Mouse (Mus musculus) hindbrain, embryonic 12.5 days (tissue): ENCODE results near the gene Proser1. TPM values are rescaled to one million over a fixed set of nuclear protein-coding genes. Genes with fewer than 3 reads are reported as not detected.

Experiments used
- ATAC-seq: fragments of 200-750 bp; cut with Nextera tagmentation; 2 replicates; pipeline ENCODE4 v1.8.0; 2017; ENCODE audit warnings: moderate TSS enrichment; ENCODE audit not compliant: low FRiP score
- H3K27ac ChIP-seq: fragments of 300-500 bp; sonication (generic); 2 replicates; pipeline ENCODE4 v1.5.1; 2016; ENCODE audit warnings: mild to moderate bottlenecking
- H3K27me3 ChIP-seq: fragments of 300-500 bp; sonication (generic); 2 replicates; pipeline ENCODE4 v1.6.1; 2016; ENCODE audit warnings: mild to moderate bottlenecking
- H3K36me3 ChIP-seq: fragments of 300-500 bp; sonication (generic); 2 replicates; pipeline ENCODE4 v1.6.1; 2016; ENCODE audit warnings: mild to moderate bottlenecking
- H3K4me1 ChIP-seq: fragments of 300-500 bp; sonication (generic); 2 replicates; pipeline ENCODE4 v1.6.1; 2016
- H3K4me2 ChIP-seq: fragments of 300-500 bp; sonication (generic); replicated peaks from 2 replicates; pipeline ENCODE4 v1.6.1; 2016; ENCODE audit warnings: mild to moderate bottlenecking
- H3K4me3 ChIP-seq: fragments of 300-500 bp; sonication (generic); 2 replicates; pipeline ENCODE4 v1.5.1; 2016; ENCODE audit warnings: mild to moderate bottlenecking
- H3K9ac ChIP-seq: fragments of 300-500 bp; sonication (generic); 2 replicates; pipeline ENCODE4 v1.6.1; 2016; ENCODE audit warnings: mild to moderate bottlenecking, moderate library complexity
- H3K9me3 ChIP-seq: fragments of 300-500 bp; sonication (generic); replicated peaks from 2 replicates; pipeline ENCODE4 v1.6.1; 2016; ENCODE audit warnings: mild to moderate bottlenecking
- WGBS: fragments of 180-500 bp; shearing (Covaris S2); methylation state at CpG from one replicate; pipeline ENCODE4 v1.1.7; 2016; 5-methylcytosine and 5-hydroxymethylcytosine counted together
- polyA plus RNA-seq: library from polyadenylated mRNA; unstranded; fragments of >200 nt; fragmentation: Nextera tagmentation; extraction: Ambion mirVana; gene quantifications from 2 replicates; pipeline ENCODE4 v1.2.1, GENCODE M21; 2016

Proser1 gene
- polyA plus RNA-seq, 1 experiment from 2014 or later, result 28.0 TPM

DNA sequence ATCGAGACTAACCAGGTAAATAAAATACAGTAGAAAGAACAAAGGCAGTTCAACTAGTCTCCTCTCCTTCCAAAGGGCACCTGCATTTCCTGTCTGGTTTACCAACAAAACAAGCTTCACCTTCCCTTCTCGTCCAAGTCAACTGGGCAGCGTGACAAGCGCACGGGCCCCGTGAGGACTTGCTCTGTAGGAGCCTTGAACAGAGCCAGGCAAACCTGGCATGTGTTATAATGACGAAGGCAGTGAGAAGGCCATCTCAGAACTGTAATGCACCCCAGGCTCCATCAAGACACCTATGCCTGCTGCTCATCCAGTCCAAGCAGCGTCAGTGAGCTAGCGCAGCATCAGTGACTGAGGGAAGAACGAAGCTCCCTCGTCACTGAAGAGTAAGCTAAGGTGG lies 12.8 kb upstream of the Proser1 start:
- H3K4me1 ChIP-seq, result 0 out of 2 replicates have a peak, but pooled peaks cover under 1% of the 10 kb centered on the region
- no peaks in the 10 kb centered on the region for H3K9me3 ChIP-seq
- 95% methylated on average over 11 of the region's 11 CpGs for WGBS
- H3K27me3 ChIP-seq, result no peaks in the 10 kb centered on the region
- no peak for ATAC-seq
- H3K4me2 ChIP-seq, result no peak overlapping the region
- no peak overlapping the region for H3K9ac ChIP-seq
- no peak overlapping the region for H3K4me3 ChIP-seq
- H3K36me3 ChIP-seq, result peaks cover 58% of the 10 kb centered on the region
- H3K27ac ChIP-seq, result no peak overlapping the region

GRCm38 (mm10) chr3:53452351-53452750 lies 11.1 kb upstream of the Proser1 start:
- WGBS, result 91% methylated on average over 10 of the region's 10 CpGs
- no peaks in the 10 kb centered on the region for H3K4me1 ChIP-seq

DNA sequence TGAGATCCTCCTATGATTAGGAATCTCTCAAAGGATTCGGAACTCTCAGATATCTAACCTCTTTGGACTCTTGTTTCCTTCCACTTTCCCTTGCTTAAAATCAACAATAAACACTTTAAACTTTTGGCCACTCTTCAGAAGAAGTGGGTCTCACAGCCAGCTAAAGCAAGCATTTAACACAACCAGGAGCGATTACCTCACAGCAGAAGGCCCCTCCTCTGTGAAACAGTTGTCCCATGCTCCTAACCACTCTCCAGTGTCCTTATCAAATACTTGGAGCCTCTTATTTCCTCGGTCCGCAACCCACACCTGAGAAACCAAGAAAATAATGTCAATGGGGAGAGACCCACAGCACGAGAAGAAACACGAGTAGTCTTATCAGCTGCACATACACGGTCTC lies 10.1 kb upstream of the Proser1 start:
- Histone ChIP-seq H3K27ac (no peak overlapping the region), H3K4me1 (no peaks in the 10 kb centered on the region), H3K27me3 (no peaks in the 10 kb centered on the region), H3K4me2 (no peak overlapping the region), H3K36me3 (peaks cover 83% of the 10 kb centered on the region), H3K9me3 (no peaks in the 10 kb centered on the region), H3K9ac (no peak overlapping the region), H3K4me3 (no peak overlapping the region)
- WGBS, result 97% methylated on average over 7 of the region's 7 CpGs
- ATAC-seq, result no peak

More at GRCm38 (mm10) chr3:53452351-53452750, 11.1 kb upstream of the Proser1 start:
- H3K27ac ChIP-seq, result no peak overlapping the region
- no peaks in the 10 kb centered on the region for H3K9me3 ChIP-seq
- H3K9ac ChIP-seq, result no peak overlapping the region
- no peak overlapping the region for H3K4me2 ChIP-seq
- no peak for ATAC-seq
- peaks cover 75% of the 10 kb centered on the region for H3K36me3 ChIP-seq
- H3K4me3 ChIP-seq, result no peak overlapping the region
- H3K27me3 ChIP-seq, result no peaks in the 10 kb centered on the region

DNA sequence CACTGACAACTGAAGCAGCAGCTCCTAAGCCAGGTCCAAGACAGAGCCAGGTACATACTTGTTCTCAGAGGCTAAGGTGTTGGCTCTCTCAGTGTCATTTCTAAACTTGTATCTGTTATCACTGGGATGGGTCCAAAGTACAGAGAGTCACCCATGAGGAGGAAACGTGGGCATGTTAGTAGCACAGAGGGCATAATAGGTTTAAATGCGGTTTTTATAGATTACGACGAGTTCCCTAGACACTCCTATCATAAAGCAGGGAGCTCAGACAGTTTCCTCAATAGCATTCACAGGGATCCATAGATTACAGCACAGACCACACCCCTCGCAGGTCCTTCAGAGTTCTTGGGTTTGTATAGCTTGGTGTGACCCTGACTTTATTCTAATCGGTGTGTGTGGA lies 9.5 kb upstream of the Proser1 start:
- no peak overlapping the region for H3K9ac ChIP-seq
- H3K4me1 ChIP-seq, result no peaks in the 10 kb centered on the region
- H3K4me2 ChIP-seq, result no peak overlapping the region
- no peaks in the 10 kb centered on the region for H3K9me3 ChIP-seq
- H3K27ac ChIP-seq, result no peak overlapping the region
- no peaks in the 10 kb centered on the region for H3K27me3 ChIP-seq
- H3K4me3 ChIP-seq, result no peak overlapping the region
- ATAC-seq, result no peak
- H3K36me3 ChIP-seq, result peaks cover 90% of the 10 kb centered on the region
- WGBS, result 91% methylated on average over 6 of the region's 6 CpGs

DNA sequence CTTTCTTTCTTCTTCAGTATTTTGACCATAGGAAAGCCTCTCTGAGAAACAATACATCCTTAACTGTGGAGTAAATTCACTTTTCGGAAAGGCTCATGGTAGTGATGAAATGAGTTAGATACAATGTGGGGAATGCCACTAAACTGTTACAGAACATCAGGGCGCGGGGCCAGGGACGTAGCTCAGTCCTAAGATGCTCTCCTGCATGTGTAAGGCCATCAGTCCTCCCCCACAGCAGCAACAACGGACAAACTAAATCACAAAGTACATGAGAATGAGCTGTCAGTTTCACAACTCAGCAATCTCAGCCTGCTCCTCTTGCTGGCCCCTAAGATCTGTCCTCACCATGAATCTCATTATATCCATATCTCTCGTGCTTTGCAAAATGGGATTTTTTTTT lies 8.9 kb upstream of the Proser1 start:
- Histone ChIP-seq H3K4me2 (no peak overlapping the region), H3K27me3 (no peaks in the 10 kb centered on the region), H3K4me1 (no peaks in the 10 kb centered on the region), H3K9me3 (no peaks in the 10 kb centered on the region), H3K4me3 (no peak overlapping the region), H3K27ac (no peak overlapping the region), H3K36me3 (peaks cover 93% of the 10 kb centered on the region), H3K9ac (no peak overlapping the region)
- 94% methylated on average over 6 of the region's 6 CpGs for WGBS
- no peak for ATAC-seq

DNA sequence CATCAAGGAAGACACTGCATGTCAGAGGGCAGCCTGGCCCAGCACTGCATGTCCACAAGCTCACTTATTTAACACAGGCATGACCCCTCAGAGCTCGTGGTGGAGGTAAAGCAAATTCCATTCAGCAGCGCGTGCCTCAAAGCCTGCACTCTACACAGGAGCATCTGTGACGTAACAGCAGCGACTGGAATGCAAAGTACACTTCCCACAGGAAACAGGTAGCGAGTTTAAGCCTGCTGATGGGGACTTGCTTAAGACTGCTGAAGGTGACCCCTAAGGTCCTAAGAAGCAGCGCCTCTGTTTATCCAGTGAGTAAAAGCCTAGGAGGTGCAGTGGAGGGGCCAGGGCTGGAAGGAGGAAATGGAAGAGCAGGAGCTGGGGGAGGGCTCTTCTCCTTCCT lies 8.5 kb upstream of the Proser1 start:
- no peak for ATAC-seq

GRCm38 (mm10) chr3:53457750-53458149 lies 5.7 kb upstream of the Proser1 start:
- ATAC-seq, result no peak
- H3K4me2 ChIP-seq, result no peak overlapping the region
- H3K4me3 ChIP-seq, result no peak overlapping the region
- 78% methylated on average over 5 of the region's 5 CpGs for WGBS
- H3K36me3 ChIP-seq, result peaks cover 72% of the 10 kb centered on the region
- no peaks in the 10 kb centered on the region for H3K27me3 ChIP-seq
- no peak overlapping the region for H3K9ac ChIP-seq
- no peaks in the 10 kb centered on the region for H3K9me3 ChIP-seq
- peaks cover 12% of the 10 kb centered on the region for H3K4me1 ChIP-seq
- no peak overlapping the region for H3K27ac ChIP-seq

More for the DNA sequence above, 8.5 kb upstream of the Proser1 start:
- no peaks in the 10 kb centered on the region for H3K4me1 ChIP-seq
- H3K27me3 ChIP-seq, result no peaks in the 10 kb centered on the region
- WGBS, result 84% methylated on average over 7 of the region's 7 CpGs
- H3K36me3 ChIP-seq, result peaks cover 92% of the 10 kb centered on the region
- no peak overlapping the region for H3K27ac ChIP-seq
- no peak overlapping the region for H3K4me2 ChIP-seq
- H3K9ac ChIP-seq, result no peak overlapping the region
- no peaks in the 10 kb centered on the region for H3K9me3 ChIP-seq
- H3K4me3 ChIP-seq, result no peak overlapping the region

GRCm38 (mm10) chr3:53460106-53460505 lies 3.4 kb upstream of the Proser1 start:
- 89% methylated on average over 9 of the region's 9 CpGs for WGBS
- Histone ChIP-seq H3K27ac (no peak overlapping the region), H3K9me3 (no peaks in the 10 kb centered on the region), H3K4me2 (no peak overlapping the region), H3K4me1 (peaks cover 16% of the 10 kb centered on the region), H3K36me3 (peaks cover 49% of the 10 kb centered on the region), H3K27me3 (no peaks in the 10 kb centered on the region), H3K4me3 (no peak overlapping the region), H3K9ac (no peak overlapping the region)
- ATAC-seq, result no peak

DNA sequence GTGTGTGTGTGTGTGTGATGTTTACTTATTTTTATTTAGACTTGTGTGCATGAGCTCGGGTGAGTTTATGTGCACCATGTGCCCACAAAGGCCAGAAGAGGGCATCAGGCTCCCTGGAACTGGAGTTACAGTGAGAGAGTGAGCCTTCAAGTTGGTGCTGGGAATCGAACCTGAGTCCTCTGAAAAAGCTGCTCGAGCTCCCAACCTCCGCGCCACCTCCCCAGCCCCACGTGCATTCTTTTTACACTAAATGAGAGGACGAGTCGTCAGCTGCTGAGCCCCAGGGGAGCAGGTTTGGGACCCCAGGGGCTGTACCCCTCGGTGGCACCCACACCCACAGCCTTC lies 793 bp upstream of the Proser1 start:
- no peak for ATAC-seq
- H3K27me3 ChIP-seq, result no peaks in the 10 kb centered on the region

GRCm38 (mm10) chr3:53463765-53464114 lies 274 bp downstream of the Proser1 start:
- H3K4me2 ChIP-seq, result peak overlapping the region; percentile 72
- WGBS, result 1% methylated on average over 35 of the region's 35 CpGs
- ATAC-seq, result no peak
- peak overlapping the region; percentile 80 for H3K4me3 ChIP-seq
- H3K4me1 ChIP-seq, result peaks cover 38% of the 10 kb centered on the region
- H3K36me3 ChIP-seq, result peaks cover 15% of the 10 kb centered on the region; the same call in 1 of the 2 replicates
- H3K9ac ChIP-seq, result peak overlapping the region; percentile 88
- H3K9me3 ChIP-seq, result no peaks in the 10 kb centered on the region
- H3K27me3 ChIP-seq, result no peaks in the 10 kb centered on the region
- peak overlapping the region; percentile 90 for H3K27ac ChIP-seq

More for the DNA sequence above, 793 bp upstream of the Proser1 start:
- H3K4me1 ChIP-seq, result peaks cover 38% of the 10 kb centered on the region
- H3K4me2 ChIP-seq, result peak overlapping the region; percentile 72
- H3K9me3 ChIP-seq, result no peaks in the 10 kb centered on the region
- peak overlapping the region; percentile 90 for H3K27ac ChIP-seq
- H3K4me3 ChIP-seq, result peak overlapping the region; percentile 80
- peak overlapping the region; percentile 70 for H3K9ac ChIP-seq
- WGBS, result 9% methylated on average over 9 of the region's 9 CpGs
- H3K36me3 ChIP-seq, result peaks cover 24% of the 10 kb centered on the region

DNA sequence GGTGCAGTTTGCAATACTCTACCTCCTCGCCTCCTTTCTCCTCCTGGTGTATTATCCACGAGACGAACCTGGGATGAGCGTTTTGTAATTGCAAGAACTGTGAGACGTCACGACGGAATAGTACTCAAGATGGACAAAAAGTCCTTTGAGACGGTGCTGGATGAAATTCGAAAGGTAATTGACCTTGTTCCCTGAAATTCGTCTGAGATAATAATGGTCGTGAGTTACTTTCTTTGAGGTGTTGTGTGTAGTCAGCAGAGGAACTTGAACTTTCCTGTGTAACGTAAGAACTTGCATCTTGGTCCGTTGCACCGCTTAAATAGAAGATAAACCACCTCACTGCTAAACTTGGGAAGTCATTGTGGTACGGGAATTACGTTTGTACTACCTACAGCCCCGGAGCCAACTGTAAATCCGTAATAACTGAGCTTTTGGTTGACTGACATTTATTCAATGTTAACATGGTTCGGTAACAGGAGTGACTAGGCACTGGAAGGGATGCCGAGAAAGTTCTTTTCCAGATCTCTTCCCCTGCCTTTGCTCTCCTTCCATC lies 756 bp downstream of the Proser1 start:
- peaks cover 38% of the 10 kb centered on the region for H3K4me1 ChIP-seq
- no peaks in the 10 kb centered on the region for H3K9me3 ChIP-seq
- H3K4me2 ChIP-seq, result peak overlapping the region; percentile 72
- no peak for ATAC-seq
- under 1% methylated on average over 20 of the region's 20 CpGs for WGBS
- H3K36me3 ChIP-seq, result peaks cover 12% of the 10 kb centered on the region; the same call in 1 of the 2 replicates
- H3K4me3 ChIP-seq, result peak overlapping the region; percentile 80
- peak overlapping the region; percentile 90 for H3K27ac ChIP-seq
- H3K9ac ChIP-seq, result peak overlapping the region; percentile 88
- H3K27me3 ChIP-seq, result no peaks in the 10 kb centered on the region

DNA sequence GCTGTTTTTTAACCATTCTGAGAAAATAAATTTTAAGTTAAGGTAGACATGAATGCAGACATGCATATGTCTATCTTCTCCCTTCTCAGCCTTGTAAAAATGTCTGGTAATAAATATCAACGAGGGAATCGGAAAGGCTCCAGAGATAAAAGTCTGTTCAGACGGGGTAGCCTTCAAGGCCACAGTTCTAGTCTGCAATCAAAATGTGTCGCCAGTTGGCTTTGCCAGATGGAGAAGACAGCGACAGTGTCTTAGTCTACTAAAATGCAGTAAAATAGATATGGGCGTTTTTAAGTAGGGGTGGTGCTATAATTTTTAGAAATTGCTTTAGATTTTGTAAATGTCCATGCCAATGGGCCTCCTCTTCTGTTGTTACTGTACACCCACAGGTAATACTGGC lies 1.9 kb downstream of the Proser1 start:
- no peak overlapping the region for H3K27ac ChIP-seq
- WGBS, result 67% methylated on average over 6 of the region's 6 CpGs
- no peaks in the 10 kb centered on the region for H3K27me3 ChIP-seq
- no peaks in the 10 kb centered on the region for H3K9me3 ChIP-seq
- no peak for ATAC-seq
- H3K9ac ChIP-seq, result peak overlapping the region; percentile 39; the same call in 1 of the 2 replicates
- peaks cover 38% of the 10 kb centered on the region for H3K4me1 ChIP-seq
- peak overlapping the region; percentile 15 for H3K4me3 ChIP-seq
- peak overlapping the region; percentile 72 for H3K4me2 ChIP-seq
- 0 out of 2 replicates have a peak, but pooled peaks cover 3% of the 10 kb centered on the region for H3K36me3 ChIP-seq

DNA sequence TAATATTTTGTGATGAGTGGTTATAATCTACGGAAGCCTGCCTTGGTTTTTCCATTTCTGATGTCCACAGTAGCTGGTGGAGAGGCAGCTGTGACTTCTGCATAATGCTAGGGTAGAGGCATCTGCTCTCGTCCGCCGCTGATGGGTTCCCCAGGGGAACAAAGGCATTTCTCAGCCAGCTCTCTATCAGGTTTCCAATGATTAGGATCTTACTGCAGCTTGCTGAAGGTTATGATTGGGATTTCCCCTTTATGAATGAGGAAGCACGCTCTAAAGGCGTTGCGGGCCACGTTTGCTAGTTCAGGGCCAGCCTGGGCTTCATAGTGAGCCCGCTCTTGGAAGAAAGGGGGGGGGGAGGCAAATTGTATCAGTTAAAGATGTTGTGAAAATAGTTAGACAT lies 3.0 kb downstream of the Proser1 start:
- 58% methylated on average over 9 of the region's 9 CpGs for WGBS
- Histone ChIP-seq H3K4me2 (peak overlapping the region; percentile 72), H3K27ac (no peak overlapping the region), H3K9me3 (no peaks in the 10 kb centered on the region), H3K4me1 (peaks cover 34% of the 10 kb centered on the region), H3K4me3 (peak overlapping the region; percentile 15; the same call in 1 of the 2 replicates), H3K27me3 (no peaks in the 10 kb centered on the region), H3K9ac (no peak overlapping the region), H3K36me3 (peaks cover 8% of the 10 kb centered on the region)
- no peak for ATAC-seq
